Mouse (Mus musculus) frontal cortex, adult (tissue): ENCODE results near the gene Hist2h3c2.
"Not testable (repeated sequence)": the region's sequence is repeated elsewhere in the genome, so short reads cannot be mapped to it uniquely, and the experiment has no call there.

Experiments
- ATAC-seq: cut with Nextera tagmentation; 2 replicates; pipeline ENCODE4 v1.9.2; 2017; ENCODE audit warnings: mild to moderate bottlenecking, moderate library complexity, mixed read lengths; ENCODE audit not compliant: low TSS enrichment

Gene Hist2h3c2

DNA sequence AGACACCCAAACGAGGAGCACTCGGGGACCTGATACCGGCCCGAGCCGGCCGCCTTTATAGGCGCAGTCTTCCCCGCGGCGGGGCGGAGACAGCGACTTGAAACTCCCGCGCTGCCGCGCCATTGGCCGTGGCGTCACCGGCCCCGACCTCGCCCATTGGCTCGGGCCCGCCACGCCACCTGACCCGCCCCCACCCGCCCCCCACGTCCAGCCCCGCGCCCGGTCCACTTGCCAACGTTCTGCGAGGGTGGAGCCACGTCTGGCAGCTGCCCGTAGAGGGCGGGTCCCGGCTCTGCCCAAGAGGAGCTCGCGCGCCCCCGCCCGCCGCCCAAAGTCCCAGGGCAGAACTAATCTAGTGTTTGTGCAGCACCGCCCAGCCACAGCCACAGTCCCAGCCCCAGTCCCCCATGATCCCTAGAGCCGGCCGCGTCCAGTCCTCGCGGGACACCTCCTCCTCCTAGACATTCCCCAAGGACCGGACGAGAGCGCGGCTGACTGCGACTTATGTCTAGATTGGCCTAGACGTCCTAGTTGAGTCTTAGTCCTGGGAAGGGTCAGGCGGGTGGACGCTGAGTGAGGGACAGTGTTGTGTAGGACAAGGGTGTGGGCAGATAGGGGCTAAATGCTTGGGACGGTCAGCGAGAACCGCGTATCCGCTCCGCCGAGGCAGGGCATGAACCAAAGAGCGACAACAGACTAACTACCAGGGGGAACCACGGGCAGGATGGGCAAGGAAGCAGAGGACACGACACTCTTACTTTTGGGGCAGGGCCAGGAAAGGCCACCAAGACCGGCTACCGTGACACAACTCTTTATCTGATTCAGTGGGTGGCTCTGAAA is at the start of gene Hist2h3c2:
Hist2h3c2 (minus strand) TSS at position 174 of the 840 bp plus-strand sequence.
- ATAC-seq: peak; percentile 80

- not testable (repeated sequence) for ATAC-seq
Measured at GRCm38 (mm10) chr3:96287334-96287733, 48.4 kb upstream of the Hist2h3c2 start.

GRCm38 (mm10) chr3:96284457-96284856 is 45.5 kb upstream of the Hist2h3c2 start:
- ATAC-seq: 0 out of 2 replicates have a peak, but pooled peaks have one; percentile 52

GRCm38 (mm10) chr3:96280660-96281059 is 41.7 kb upstream of the Hist2h3c2 start:
- no peak for ATAC-seq

- peak; percentile 96 for ATAC-seq
Measured at GRCm38 (mm10) chr3:96277800-96278624, 39.1 kb upstream of the Hist2h3c2 start.

DNA sequence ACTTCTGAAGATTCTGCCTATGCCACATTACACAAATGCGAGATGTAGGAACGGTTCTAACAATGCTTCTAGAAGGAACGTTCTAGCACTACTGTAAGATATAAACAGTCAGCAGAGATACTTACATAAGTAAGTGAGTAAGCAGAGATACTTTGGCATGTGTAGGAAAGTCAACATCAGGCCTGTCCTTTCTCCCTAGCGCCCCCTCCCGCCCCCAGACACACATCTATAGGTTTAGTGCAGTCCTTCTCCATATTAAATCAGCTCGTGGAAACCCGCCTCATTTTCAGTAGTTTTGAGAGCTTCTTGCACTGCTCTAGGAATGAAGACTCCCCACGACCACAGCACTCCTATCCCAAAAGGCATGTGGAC is 38.5 kb upstream of the Hist2h3c2 start:
- ATAC-seq: peak; percentile 53

DNA sequence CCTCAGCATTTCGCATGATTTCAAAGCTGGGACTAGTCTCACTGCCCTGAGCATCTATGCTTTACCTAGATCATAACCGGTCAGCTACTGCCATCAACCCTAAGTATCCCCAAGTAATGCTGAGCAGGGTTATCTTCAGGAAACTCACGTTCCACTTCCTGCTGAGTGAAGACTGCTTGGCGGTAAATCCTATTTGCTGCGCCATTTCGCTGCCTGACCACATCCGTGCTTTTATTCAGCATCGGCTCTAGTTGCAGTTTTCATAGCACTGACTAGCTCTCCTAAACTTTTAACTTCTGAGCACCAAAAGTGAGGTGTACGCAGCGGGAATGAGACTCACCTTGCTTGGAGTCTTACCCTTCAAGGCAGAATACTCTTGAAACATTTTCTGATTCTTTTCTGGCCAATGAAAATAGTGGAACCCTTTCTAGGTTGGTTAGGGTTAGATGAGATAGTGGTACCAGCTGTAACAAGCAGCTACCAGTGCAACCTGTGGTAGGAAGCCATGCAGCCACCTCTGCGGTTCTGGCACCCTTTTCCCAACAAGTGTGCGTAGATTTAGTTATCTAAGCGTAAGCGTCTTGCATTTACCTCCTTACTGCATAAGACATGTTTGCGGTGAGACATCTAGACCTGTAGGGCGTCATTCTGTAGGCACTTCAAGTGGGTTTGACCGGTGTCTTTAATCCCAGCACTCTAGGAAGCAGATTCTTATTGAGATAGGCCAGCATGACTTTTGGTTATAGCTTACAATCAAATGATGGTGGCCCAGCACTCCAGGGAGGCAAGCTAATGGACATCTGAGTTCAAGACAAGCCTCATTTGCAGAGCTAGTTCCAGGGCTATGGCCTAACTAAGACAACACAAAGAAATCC is 34.9 kb upstream of the Hist2h3c2 start:
- no peak for ATAC-seq

- peak; percentile 89 for ATAC-seq
Measured at GRCm38 (mm10) chr3:96269511-96270474, 30.9 kb upstream of the Hist2h3c2 start, which contains the start of gene Hist2h2bb. Gene Hist2h2bb, plus strand, starts transcription at chr3:96269752.

DNA sequence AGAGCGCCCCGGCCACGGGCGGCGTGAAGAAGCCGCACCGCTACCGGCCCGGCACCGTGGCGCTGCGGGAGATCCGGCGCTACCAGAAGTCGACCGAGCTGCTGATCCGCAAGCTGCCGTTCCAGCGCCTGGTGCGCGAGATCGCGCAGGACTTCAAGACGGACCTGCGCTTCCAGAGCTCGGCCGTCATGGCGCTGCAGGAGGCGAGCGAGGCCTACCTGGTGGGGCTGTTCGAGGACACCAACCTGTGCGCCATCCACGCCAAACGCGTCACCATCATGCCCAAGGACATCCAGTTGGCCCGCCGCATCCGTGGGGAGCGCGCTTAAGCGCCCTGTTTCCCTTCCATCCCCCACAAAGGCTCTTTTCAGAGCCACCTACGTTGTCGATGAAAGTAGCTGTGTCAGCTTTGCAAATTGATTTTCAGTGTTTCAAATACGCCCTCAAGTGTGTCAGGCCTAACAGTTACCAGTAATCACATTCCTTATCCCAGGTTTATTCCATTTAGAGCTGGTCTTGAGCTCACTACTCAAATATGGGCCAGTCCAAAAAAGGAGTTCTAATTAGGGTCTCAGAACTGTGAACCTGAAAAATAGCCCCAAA is 29.9 kb upstream of the Hist2h3c2 start:
- ATAC-seq: peak; percentile 22; the same call in 1 of the 2 replicates

DNA sequence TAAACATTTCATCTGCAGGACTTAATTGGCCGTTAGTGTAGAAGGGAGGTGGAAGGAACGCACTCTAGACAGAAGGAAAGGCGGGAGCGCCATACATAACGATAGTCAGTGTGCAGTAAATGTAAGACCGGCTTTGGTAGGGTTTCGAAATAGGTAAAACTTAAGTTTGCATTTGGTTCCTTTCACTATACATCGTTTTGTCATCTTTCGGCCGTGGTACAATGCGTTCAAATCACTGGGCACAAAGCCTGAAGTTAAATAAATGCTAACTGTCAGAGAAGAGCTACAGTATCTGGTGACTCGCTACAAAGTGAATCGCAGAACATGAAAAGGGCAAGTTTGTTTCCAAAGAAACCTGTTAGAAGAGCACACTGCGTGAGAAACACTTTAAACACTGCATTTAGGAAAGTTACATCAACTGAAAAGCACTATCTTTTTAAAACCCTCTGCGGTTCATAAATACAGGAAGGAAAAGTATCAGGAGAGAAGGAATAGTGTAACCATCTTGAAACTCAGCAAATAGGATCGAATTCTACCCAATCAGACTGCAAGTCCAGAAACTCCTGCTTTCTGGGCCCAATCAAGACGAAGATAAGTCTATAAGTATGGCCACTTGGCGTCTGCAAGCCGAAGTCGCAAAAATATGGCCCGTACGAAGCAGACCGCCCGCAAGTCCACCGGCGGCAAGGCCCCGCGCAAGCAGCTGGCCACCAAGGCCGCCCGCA is 29.3 kb upstream of the Hist2h3c2 start, which contains the start of gene Hist2h3b:
Hist2h3b (plus strand) TSS at position 604 of the 725 bp plus-strand sequence.
- ATAC-seq: peak; percentile 81

DNA sequence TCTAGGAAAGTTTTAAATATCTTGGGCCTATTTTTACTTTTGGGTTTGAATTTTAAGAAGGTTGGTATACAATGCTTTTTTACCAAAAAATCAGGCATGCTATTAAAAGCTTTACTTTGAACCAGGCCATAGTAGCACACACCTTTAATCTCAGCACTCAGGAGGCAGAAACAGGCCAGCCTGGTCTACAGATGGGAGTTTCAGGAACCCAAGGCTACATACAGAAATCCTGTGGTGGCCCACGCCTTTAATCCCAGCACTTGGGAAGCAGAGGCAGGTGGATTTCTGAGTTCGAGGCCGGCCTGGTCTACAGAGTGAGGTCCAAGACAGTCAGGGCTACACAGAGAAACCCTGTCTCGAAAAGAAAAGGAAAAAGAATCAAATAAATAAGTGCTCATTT is 28.6 kb upstream of the Hist2h3c2 start:
- no peak for ATAC-seq

- ATAC-seq: no peak
Measured at GRCm38 (mm10) chr3:96266132-96266710, 27.3 kb upstream of the Hist2h3c2 start.

DNA sequence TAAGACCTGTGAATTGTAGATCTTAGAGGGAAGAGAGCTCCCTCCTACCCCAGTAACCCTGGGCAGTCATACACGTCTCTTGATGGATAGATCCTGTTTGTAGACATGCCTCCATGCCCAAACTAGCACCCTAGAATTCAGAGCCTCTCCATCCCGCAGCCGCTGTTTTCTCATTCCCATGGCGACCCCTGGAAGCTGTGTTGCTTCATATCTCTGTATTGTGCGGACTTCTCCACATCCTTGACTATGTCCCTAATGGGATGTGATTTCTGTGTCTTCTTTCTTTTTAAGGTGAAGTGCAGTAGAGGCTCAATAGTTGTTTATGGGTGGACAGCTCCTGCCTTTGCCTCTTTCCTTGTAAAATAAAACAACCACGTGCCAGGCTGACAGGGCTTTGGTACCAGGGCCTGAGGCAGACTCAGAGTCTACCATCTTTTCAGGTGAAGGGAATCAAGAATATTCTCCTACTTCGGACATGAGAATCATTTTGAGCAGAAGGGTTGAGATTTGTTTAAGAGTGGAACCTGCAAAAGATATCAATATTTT is 25.6 kb upstream of the Hist2h3c2 start:
- ATAC-seq: no peak

DNA sequence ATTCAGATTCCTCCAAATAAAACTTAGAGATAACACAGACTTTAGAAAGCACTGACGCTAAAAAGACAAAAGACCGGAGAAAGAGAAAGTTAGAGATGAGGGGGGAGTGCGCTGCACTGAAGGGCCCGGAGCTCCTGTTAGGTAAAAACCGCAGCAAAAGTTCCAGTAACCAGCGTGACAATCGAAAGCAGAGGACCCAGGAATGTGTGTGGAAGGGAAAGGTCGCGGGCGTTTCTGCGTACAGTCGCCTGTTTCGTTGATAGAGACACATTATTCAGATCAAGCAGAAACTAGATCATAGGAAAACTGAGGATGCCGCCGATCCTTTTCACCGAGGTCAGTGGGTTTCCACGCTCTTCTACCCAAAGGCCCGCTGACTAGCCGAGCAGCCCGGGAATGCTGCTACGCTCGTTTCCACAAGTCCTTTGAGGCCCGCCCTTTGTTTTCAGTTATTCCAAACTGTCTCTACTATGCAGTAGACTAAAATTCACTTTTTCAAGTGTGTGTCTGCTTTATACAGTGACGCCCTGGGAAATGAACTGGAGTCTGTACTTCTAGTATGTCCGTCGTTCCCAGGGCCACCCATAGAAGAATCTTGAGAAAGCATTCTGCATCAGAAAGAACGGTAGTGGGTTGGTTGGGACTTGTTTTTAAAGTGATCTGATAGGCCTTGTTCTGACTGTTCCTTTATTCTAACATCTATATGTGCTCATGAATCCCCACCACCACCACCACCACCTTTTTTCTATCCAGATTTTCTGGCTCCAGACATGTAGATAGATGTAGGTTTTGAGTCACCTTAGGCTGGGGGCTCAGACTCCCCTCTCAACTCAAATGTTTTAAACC is 24.9 kb upstream of the Hist2h3c2 start:
- ATAC-seq: 0 out of 2 replicates have a peak, but pooled peaks have one; percentile 17

DNA sequence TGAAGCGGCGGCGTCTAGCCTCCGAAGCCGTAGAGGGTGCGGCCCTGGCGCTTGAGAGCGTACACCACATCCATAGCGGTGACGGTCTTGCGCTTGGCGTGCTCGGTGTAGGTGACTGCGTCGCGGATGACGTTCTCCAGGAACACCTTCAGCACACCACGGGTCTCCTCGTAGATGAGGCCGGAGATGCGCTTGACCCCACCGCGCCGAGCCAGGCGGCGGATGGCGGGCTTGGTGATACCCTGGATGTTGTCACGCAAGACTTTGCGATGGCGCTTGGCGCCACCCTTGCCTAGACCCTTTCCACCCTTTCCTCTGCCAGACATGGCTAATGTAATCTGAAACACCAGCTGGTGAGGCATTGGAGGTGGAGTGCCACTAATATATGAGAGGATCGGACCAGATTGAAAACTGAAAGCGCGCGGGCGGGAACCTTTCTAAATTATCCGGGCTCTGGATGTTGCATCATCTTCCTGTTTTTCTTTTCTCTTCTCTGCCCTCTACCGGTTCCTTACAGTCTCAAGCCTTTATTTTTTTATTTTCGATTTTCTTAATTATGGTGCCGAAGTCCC is 24.1 kb upstream of the Hist2h3c2 start, which contains the start of gene Hist2h4:
Hist2h4 (minus strand) TSS at position 333 of the 572 bp plus-strand sequence.
- peak; percentile 69 for ATAC-seq

- peak; percentile 86 for ATAC-seq
Measured at GRCm38 (mm10) chr3:96262216-96262875, 23.4 kb upstream of the Hist2h3c2 start.
